Mouse (Mus musculus): ENCODE results near the gene Pon2.
"Not testable (repeated sequence)": the region's sequence is repeated elsewhere in the genome, so short reads cannot be mapped to it uniquely, and the experiment has no call there.

The Pon2 gene

GRCm38 (mm10) chr6:5298092-5298554, at the start of gene Pon2:
TSS of gene Pon2 (minus strand) at chr6:5298455.
- peak; percentile 76 to 79 for DNase-seq

DNA sequence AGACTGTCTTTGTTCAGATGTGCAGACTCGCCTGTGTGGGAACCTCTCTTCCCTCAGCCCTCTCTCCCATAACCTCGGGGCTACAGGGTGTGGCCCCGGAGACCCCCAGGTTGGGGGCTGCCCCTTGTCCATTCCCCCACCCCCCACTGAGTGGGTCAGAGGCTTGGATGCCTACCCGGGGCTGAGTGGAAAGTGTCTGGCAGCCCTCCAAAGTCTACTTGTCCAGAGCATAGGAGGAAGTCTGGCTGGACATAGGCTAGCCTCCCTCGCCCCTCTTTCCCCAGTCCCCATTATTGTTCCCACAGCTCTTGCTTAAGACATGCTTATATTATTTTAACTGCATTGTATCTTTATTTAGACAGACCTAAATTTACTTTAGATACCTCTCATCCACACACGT, 46.0 kb upstream of the Pon2 start:
- DNase-seq = no peak

DNA sequence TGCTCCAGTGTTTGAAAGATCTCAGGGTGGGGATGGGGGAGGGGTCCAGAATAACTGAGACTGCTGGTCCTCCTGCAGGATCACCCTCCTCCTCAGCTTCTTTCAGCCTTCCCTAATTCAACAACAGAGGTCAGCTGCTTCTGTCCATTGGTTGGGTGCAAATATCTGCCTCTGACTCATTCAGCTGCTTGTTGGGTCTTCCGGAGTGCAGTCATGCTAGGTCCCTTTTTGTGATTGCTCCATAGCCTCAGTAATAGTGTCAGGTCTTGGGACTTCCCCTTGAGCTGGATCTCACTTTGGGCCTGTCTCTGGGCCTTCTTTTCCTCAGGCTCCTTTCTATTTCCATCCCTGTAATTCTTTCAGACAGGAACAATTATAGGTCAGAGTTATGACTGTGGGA, 41.0 kb upstream of the Pon2 start:
- not testable (repeated sequence) for DNase-seq

- not testable (repeated sequence) for DNase-seq
These were observed 40.5 kb upstream of the Pon2 start for GRCm38 (mm10) chr6:5338781-5339180.

DNA sequence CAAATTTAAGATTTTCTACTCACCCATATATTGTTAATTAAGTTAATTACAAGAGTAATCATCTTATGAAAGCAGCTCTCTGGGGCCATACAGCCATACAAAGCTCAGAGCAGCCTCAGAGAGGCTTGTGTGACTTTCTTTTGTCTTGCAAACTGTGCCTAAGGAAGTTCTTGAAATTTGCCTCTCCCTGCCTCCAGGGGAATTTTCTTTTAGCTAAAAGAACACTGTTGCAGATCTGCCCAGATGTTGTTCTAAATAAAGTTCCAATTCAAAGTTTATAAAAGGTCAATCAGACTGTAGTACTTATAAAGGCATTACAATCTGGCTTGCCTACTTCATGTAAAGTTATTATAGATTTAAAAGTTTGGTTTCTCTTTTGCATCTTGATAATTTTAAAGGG, 37.8 kb upstream of the Pon2 start:
- not testable (repeated sequence) for DNase-seq

GRCm38 (mm10) chr6:5334021-5334420, 35.8 kb upstream of the Pon2 start:
- DNase-seq = no peak

- no peak for DNase-seq
These were observed 34.4 kb upstream of the Pon2 start for GRCm38 (mm10) chr6:5332560-5333150.

- no peak for DNase-seq
These were observed 26.9 kb upstream of the Pon2 start for GRCm38 (mm10) chr6:5325122-5325521.

DNA sequence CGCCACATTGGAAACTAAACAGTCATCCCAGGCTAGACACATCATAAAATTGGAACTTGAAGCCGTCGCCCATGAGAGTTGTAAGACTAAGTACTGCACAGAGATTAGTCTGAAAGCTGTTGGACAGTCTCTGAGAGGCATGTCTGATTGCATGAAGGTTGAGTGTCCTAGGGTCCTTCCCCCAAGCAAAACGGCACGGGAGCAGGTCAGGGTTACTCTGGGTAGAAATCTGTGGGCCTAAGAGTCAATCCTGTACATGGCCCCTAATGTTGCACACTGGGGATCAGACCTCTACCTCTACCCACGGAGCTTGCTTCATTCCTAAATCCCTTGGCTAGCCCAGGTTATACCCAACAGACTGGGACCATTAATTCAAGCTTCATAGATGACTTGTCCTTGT, 25.8 kb upstream of the Pon2 start:
- not testable (repeated sequence) for DNase-seq

GRCm38 (mm10) chr6:5316630-5317029, 18.4 kb upstream of the Pon2 start:
- no peak for DNase-seq

- DNase-seq = no peak
These were observed 17.0 kb upstream of the Pon2 start for GRCm38 (mm10) chr6:5315053-5315759.

DNA sequence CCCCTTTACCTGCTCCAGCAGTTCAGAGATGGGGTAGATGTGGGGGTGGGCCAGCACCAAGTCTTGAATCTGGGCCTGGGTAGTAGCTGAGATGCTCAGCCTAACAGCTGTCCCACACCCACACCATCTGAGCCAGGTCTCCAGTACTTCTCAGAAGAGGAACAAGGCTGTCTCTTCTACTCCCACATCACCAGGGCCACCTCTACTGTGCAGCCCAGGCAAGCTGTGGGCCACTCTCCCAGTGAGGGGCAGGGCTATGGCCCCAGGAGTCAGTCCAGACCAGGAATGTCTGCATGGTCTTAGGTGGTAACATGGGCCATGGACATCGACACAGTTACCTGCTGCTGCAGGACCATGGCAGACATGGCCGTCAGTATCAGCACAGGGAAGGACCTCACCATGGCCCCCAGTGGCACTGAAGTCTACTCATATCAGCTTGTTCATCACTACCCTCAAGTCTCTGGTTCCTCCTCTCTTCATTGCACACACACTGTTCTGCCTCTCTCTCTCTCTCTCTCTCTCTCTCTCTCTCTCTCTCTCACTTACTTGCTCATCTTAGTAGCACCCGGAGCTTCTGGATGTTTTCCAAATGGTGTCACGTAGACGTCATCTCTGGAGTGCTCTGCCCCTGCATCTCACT, 15.8 kb upstream of the Pon2 start:
- no peak for DNase-seq

DNA sequence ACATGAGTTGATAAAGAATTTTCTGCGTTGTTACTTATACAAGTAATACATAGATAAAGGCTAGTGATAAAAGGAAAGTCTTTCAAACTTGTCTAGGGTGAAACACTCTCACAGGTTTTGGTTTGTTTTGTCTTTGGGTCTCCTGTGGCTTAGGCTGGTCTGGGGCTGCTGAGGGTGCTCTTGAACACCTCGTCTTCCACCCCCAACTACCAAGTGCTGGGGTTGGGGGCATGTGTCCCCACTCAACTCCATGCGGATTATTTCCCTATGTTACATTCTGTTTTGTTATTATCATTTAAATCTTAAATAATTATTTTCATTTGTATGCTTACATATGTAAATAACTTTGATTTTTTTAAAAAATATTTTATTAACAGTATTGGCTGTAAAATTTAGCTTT, 12.2 kb upstream of the Pon2 start:
- DNase-seq = no peak

- DNase-seq = no peak
These were observed 11.4 kb upstream of the Pon2 start for GRCm38 (mm10) chr6:5309595-5310197.

GRCm38 (mm10) chr6:5305926-5306325, 7.7 kb upstream of the Pon2 start:
- no peak for DNase-seq

GRCm38 (mm10) chr6:5304956-5305355, 6.7 kb upstream of the Pon2 start:
- DNase-seq = no peak

DNA sequence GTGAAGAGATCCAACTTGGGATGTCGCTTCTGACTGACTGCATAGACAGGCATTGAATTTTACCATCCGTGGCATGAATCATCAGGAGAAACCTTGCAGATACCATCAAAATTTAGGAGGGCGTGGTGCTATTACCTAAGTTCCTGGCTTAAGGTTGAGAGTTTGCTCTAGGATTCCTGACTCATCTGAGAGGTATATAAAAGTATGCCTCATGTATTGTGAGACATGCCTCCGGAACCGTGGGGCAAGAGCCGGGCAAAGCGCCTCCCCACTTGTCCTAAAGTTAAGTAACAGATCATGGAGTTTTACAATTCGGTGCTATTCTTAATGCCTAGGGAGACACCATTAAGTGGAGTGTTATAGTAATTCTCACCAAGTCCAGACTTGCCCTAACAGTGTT, 2.4 kb upstream of the Pon2 start:
- no peak for DNase-seq

DNA sequence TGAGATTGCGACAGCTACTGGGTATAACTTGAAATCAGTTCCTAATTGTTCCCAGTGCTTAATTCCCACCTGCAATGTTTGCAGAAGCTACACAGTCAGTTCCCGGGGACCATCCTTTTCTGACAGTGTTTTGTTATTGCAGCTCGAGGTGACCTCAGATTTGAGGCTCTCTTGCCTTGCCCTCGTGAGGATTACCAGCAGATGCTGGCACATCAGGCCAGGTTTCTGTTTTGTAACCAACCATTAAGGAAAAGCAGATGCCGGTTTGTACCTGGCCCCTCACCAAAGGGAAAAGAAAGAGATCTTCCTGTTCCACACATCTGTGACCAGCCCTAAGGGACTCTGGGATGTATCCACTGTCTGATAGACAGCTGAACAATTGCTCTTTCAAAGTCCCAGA, 1.3 kb upstream of the Pon2 start:
- DNase-seq = no peak

DNA sequence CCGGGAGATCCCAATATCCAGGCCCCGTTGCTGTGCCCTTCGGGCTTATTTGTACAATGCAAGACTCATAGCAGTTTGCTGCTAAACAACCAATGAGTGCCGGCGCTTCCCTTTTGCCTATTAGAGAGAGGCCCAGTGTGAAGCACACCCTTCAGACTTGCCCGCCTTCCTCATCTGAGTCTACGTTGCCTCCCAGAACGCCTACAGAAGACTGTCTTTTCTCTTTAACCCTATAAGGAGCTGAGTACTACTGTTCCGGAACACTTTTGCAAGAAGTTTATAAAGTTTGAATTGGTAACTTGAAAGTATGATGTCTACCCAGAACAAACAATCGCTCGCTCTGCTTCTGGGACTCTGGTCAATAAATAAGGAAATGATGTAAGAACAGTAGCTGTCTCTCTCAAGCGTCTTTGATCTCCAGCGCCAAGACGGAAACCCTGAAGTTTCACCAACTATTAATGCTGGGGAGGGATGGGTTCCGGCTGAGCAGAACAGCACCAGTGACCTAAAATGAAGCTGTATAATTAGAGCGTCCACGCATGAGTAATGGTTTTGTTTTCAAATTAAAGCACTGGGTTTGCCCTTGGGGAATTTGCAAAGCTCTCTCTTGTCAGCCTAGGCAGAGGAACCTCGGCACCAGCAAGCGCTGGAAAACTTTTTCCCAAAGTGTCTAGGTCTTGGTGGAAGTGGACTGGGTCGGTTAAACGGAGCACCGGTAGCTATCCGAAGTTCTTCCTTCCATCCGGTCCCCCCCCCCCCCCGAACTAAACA, 749 bp downstream of the Pon2 start:
- peak; percentile 13 to 47 for DNase-seq

GRCm38 (mm10) chr6:5296067-5296466, 2.2 kb downstream of the Pon2 start:
- no peak for DNase-seq

DNA sequence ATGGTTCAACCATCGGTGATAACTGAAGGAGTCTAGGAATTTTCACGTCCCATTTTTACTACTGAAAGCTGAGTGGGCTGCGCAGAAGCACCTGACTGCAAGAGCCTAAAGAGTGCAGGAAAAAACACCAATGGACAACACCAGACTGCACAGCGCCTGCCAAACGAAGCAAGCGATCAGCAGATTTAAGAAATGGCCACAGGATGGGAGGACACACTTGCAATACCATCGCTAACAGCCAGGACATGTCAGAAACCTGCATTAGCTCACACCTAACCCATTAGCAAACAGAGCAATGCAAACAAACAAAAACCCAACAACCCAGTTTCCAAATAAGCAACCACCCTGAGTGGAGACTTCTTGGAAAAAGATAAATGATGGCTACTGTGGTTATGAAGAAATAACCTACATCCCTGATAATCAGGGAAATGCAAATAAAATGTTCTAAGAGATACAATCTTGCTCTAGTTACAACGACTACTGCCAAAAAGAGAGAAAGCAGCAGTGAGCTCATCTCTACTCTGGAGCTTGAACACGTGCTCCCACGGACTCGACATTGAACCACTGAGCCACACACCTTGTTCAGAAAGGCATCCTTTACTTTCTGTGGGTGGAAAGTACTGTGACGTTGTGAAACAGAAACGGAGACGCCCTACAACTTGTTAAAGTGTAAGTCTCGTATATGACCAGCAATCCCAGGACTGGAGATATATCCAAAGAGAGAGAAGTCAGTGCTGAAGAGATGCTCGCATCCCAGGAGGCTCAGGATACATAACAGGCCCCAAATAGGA, 3.4 kb downstream of the Pon2 start:
- DNase-seq = no peak

DNA sequence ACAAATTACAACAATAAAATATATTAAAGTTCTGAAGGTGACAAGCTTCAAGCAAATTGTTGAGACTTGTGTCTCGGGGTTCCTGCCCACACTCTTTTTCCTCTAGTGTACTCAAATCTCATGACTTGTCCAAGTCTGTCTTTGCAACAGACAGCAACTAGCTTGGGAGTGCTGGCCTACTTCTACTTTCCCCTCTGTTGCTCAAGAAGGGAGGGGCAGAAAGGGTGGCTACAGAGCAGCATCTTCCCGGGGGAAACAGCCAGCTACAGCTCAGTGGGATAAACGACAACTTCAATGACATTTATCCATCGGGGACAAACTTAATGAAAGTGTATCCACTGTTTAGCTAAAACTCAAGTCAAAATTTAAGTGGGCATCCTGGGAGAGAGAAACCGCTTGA, 5.4 kb downstream of the Pon2 start:
- DNase-seq = no peak

All from thymus, adult 18-20 months (tissue).